Mouse (Mus musculus) forebrain, embryonic 14.5 days (tissue): ENCODE data around the gene Grk3. TPM values are rescaled to one million over a fixed set of nuclear protein-coding genes. Genes with fewer than 3 reads are reported as not detected.

Experiments
- ATAC-seq: fragments of 200-750 bp; cut with Nextera tagmentation; 2 replicates; pipeline ENCODE4 v1.8.0; 2017; ENCODE audit warnings: mild to moderate bottlenecking, moderate library complexity
- DNase-seq: peaks from one replicate; pipeline ENCODE4 v3.0.0-alpha.2; 2015; ENCODE audit warnings: low spot score
- H3K27ac ChIP-seq: fragments of 300-500 bp; sonication (generic); 2 replicates; pipeline ENCODE4 v1.5.1; 2014; ENCODE audit warnings: low read depth, mild to moderate bottlenecking, control low read depth, low read length, moderate library complexity
- H3K27me3 ChIP-seq: fragments of 300-500 bp; sonication (generic); replicated peaks from 2 replicates; pipeline ENCODE4 v1.6.1; 2014; ENCODE audit warnings: low read length, control low read depth, mixed read lengths; ENCODE audit not compliant: control insufficient read depth, insufficient read depth
- H3K36me3 ChIP-seq: fragments of 300-500 bp; sonication (generic); 2 replicates; pipeline ENCODE4 v1.6.1; 2014; ENCODE audit warnings: low read length, control low read depth; ENCODE audit not compliant: control insufficient read depth, insufficient read depth
- H3K4me1 ChIP-seq: fragments of 300-500 bp; sonication (generic); 2 replicates; pipeline ENCODE4 v1.6.1; 2014; ENCODE audit warnings: antibody characterized with exemption, low read length, control low read depth; ENCODE audit not compliant: control insufficient read depth, insufficient read depth
- H3K4me2 ChIP-seq: fragments of 300-500 bp; sonication (generic); 2 replicates; pipeline ENCODE4 v1.6.1; 2014; ENCODE audit warnings: mild to moderate bottlenecking, control low read depth, low read length
- H3K4me3 ChIP-seq: fragments of 300-500 bp; sonication (generic); 2 replicates; pipeline ENCODE4 v1.5.1; 2014; ENCODE audit warnings: low read depth, low read length, control low read depth
- H3K9ac ChIP-seq: fragments of 300-500 bp; sonication (generic); 2 replicates; pipeline ENCODE4 v1.6.1; 2014; ENCODE audit warnings: mild to moderate bottlenecking, low read length, control low read depth, moderate library complexity
- H3K9me3 ChIP-seq: fragments of 300-500 bp; sonication (generic); replicated peaks from 2 replicates; pipeline ENCODE4 v1.6.1; 2016; ENCODE audit warnings: low read length, control low read depth, mixed read lengths; ENCODE audit not compliant: control insufficient read depth
- WGBS: fragments of 180-500 bp; shearing (Covaris S2); extraction: QIAGEN DNeasy Blood & Tissue Kit; methylation state at CpG from one replicate; pipeline ENCODE4 v1.1.7; 2014; 5-methylcytosine and 5-hydroxymethylcytosine counted together
- polyA plus RNA-seq: library from polyadenylated mRNA; unstranded; fragments of >200 nt; fragmentation: Nextera tagmentation; extraction: Ambion mirVana; gene quantifications from 2 replicates; pipeline ENCODE4 v1.2.1, GENCODE M21; 2014

Gene Grk3
- polyA plus RNA-seq, 1 experiment from 2014 or later, result 4.4 TPM

- H3K4me3 ChIP-seq, result no peak overlapping the region
- no peaks in the 10 kb centered on the region for H3K27me3 ChIP-seq
- H3K9ac ChIP-seq, result no peak overlapping the region
- 83% methylated on average over 6 of the region's 6 CpGs for WGBS
- H3K4me2 ChIP-seq, result no peak overlapping the region
- no peak overlapping the region for H3K27ac ChIP-seq
- H3K9me3 ChIP-seq, result no peaks in the 10 kb centered on the region
- peaks cover 18% of the 10 kb centered on the region for H3K4me1 ChIP-seq
- H3K36me3 ChIP-seq, result no peaks in the 10 kb centered on the region
- DNase-seq (no peak), ATAC-seq (no peak)
These were observed 23.0 kb upstream of the Grk3 start for GRCm38 (mm10) chr5:113038601-113039000.

- no peaks in the 10 kb centered on the region for H3K36me3 ChIP-seq
- H3K27me3 ChIP-seq, result no peaks in the 10 kb centered on the region
- DNase-seq (peak; percentile 29), ATAC-seq (no peak)
- no peak overlapping the region for H3K9ac ChIP-seq
- H3K4me3 ChIP-seq, result no peak overlapping the region
- WGBS, result 61% methylated on average over 10 of the region's 10 CpGs
- H3K27ac ChIP-seq, result peak overlapping the region; percentile 52; the same call in 1 of the 2 replicates
- H3K9me3 ChIP-seq, result no peaks in the 10 kb centered on the region
- H3K4me2 ChIP-seq, result no peak overlapping the region
- peaks cover 11% of the 10 kb centered on the region for H3K4me1 ChIP-seq
These were observed 19.8 kb upstream of the Grk3 start for GRCm38 (mm10) chr5:113035094-113036047.

DNA sequence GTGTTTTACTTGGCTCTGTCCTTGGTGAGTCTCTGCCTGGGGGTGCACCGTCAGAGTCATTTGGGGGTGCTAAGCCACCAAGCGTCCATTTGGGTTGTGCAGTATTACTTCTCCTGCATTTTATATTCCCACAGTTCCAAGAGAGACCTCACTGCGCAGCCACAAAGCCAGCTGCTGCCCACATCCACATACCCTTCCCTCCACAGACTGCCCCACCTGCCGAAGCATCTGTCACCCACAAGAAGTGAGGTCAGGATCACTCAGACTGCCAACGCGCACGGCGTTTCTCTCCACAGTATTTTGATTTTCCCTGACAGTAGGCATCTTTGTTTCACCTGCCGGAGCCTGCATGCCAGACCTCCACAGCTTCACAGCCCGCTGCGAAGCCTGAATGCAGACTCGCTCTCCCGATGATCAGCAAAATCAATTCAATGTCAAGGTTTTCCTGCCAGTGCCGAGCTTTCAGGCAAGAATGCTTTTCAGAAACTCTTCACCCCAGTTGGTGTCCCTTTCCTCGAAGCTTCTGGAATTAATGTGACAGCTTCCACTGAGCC lies 15.7 kb upstream of the Grk3 start:
- ATAC-seq (no peak), DNase-seq (peak; percentile 40)
- Histone ChIP-seq H3K4me2 (no peak overlapping the region), H3K9me3 (no peaks in the 10 kb centered on the region), H3K4me3 (no peak overlapping the region), H3K4me1 (peaks cover 11% of the 10 kb centered on the region), H3K9ac (no peak overlapping the region), H3K36me3 (no peaks in the 10 kb centered on the region), H3K27me3 (no peaks in the 10 kb centered on the region), H3K27ac (peak overlapping the region; percentile 48; the same call in 1 of the 2 replicates)
- 49% methylated on average over 15 of the region's 15 CpGs for WGBS

- peaks cover 11% of the 10 kb centered on the region for H3K4me1 ChIP-seq
- H3K27me3 ChIP-seq, result no peaks in the 10 kb centered on the region
- no peak for DNase-seq
- WGBS, result 84% methylated on average over 3 of the region's 3 CpGs
- no peaks in the 10 kb centered on the region for H3K9me3 ChIP-seq
- H3K36me3 ChIP-seq, result no peaks in the 10 kb centered on the region
- no peak overlapping the region for H3K4me3 ChIP-seq
- H3K4me2 ChIP-seq, result no peak overlapping the region
- H3K27ac ChIP-seq, result no peak overlapping the region
- ATAC-seq, result no peak
- H3K9ac ChIP-seq, result no peak overlapping the region
These were observed 14.5 kb upstream of the Grk3 start for GRCm38 (mm10) chr5:113030082-113030481.

- no peak for ATAC-seq
- WGBS, result 86% methylated on average over 5 of the region's 5 CpGs
- H3K27me3 ChIP-seq, result no peaks in the 10 kb centered on the region
These were observed 11.1 kb upstream of the Grk3 start for GRCm38 (mm10) chr5:113026706-113027105.

DNA sequence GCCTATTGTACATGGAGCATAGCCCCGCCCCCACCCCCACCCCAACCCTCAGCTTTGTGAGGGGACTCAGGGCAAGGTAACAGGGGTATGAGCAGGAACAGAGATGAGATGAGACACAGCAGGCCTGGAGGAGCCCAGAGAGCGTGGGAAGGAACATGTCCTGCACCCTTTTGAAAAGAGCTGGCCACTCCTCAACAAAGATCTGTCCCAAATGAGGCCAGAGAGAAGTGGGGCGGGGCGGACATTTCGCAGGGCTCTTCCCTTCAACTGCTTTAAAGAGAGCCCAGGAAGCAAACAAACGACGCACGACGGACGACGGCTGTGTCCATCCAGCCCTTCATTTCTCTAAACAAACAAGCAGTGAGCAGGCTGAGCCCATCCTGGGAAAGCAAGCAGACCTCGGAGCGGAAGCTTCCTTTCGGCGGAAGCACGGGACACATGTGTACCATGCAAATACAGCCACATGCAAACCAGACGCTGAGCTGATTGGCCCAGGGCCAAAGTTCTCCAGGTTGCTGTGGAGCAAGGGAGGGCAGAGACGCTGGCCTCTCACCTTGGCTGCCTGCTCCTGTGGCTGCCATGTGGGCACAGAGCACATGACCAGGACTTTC lies 8.7 kb upstream of the Grk3 start:
- ATAC-seq, result peak; percentile 58
- Histone ChIP-seq H3K36me3 (no peaks in the 10 kb centered on the region), H3K9ac (no peak overlapping the region), H3K4me3 (no peak overlapping the region), H3K27ac (no peak overlapping the region), H3K9me3 (no peaks in the 10 kb centered on the region), H3K4me2 (no peak overlapping the region), H3K4me1 (peaks cover 9% of the 10 kb centered on the region), H3K27me3 (no peaks in the 10 kb centered on the region)
- 37% methylated on average over 18 of the region's 18 CpGs for WGBS
- DNase-seq, result peak; percentile 41

More at GRCm38 (mm10) chr5:113026706-113027105, 11.1 kb upstream of the Grk3 start:
- H3K4me1 ChIP-seq, result peaks cover 13% of the 10 kb centered on the region
- no peaks in the 10 kb centered on the region for H3K9me3 ChIP-seq
- H3K36me3 ChIP-seq, result no peaks in the 10 kb centered on the region
- no peak overlapping the region for H3K4me2 ChIP-seq
- H3K27ac ChIP-seq, result no peak overlapping the region
- H3K9ac ChIP-seq, result no peak overlapping the region
- no peak overlapping the region for H3K4me3 ChIP-seq
- DNase-seq, result no peak

DNA sequence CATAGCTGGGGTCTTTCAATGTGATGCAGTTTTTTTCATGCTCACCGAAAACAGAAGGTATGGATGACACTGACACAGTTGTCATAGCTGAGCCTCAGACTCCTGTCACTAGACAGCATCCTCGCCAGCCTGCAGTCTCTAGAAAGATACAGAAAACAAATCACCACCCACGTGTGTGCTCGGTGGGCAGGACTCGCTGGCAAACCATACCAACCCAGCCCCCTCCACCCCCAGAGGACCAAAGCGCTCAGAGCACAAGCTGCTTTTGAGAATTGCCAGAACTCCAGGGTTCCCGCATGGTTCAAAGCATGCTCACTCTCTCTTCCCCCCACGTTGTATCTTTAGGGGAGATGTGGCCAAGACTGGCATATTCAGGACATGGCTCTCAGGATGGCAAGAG lies 2.6 kb upstream of the Grk3 start:
- no peak overlapping the region for H3K4me3 ChIP-seq
- H3K9ac ChIP-seq, result no peak overlapping the region
- peaks cover 6% of the 10 kb centered on the region; the same call in 1 of the 2 replicates for H3K4me1 ChIP-seq
- ATAC-seq, result no peak
- no peak overlapping the region for H3K4me2 ChIP-seq
- 0 out of 2 replicates have a peak, but pooled peaks cover 6% of the 10 kb centered on the region for H3K27me3 ChIP-seq
- 54% methylated on average over 8 of the region's 8 CpGs for WGBS
- H3K27ac ChIP-seq, result no peak overlapping the region
- no peaks in the 10 kb centered on the region for H3K9me3 ChIP-seq
- no peak for DNase-seq
- H3K36me3 ChIP-seq, result no peaks in the 10 kb centered on the region

DNA sequence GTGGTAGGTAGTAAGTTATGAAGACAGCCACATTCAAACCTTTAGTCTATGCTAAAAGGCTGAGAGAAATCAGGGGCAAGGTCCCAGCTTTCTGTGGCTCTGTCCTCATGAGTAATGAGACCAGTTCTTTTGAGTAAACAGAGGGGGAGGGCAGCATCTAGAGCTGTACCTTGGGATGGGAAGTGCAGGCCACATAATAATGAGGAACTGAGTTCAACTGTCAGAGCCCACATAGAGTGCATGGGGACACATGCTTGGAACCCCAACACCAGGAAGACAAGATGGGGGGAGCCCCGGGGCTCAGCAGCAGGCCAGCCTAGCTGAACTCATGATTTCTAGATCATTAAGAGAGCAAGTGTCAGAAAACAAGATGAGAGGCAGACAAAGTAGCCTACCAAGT lies 1.4 kb upstream of the Grk3 start:
- no peak for DNase-seq
- Histone ChIP-seq H3K27ac (no peak overlapping the region), H3K4me1 (peaks cover 6% of the 10 kb centered on the region; the same call in 1 of the 2 replicates), H3K4me3 (no peak overlapping the region), H3K9ac (no peak overlapping the region), H3K36me3 (no peaks in the 10 kb centered on the region), H3K27me3 (0 out of 2 replicates have a peak, but pooled peaks cover 6% of the 10 kb centered on the region), H3K4me2 (no peak overlapping the region), H3K9me3 (no peaks in the 10 kb centered on the region)
- 95% methylated on average over 1 of the region's 1 CpGs for WGBS
- ATAC-seq, result no peak
